Mouse (Mus musculus) stomach, postnatal 0 days (tissue): ENCODE measurements around the gene Prex1.

Experiments
- CTCF ChIP-seq: IDR thresholded peaks from 2 replicates; pipeline ENCODE4 v1.5.1; 2016; ENCODE audit warnings: antibody characterized with exemption, low read depth, mild to moderate bottlenecking, moderate library complexity
- EP300 ChIP-seq: optimal IDR thresholded peaks from 2 replicates; pipeline ENCODE3; 2016; ENCODE audit warnings: antibody characterized with exemption

GRCm38 (mm10) chr2:166656630-166657029 is 57.0 kb downstream of the Prex1 start:
- TF ChIP-seq CTCF (no peak), EP300 (no peak)
